In the genomic region with DNA sequence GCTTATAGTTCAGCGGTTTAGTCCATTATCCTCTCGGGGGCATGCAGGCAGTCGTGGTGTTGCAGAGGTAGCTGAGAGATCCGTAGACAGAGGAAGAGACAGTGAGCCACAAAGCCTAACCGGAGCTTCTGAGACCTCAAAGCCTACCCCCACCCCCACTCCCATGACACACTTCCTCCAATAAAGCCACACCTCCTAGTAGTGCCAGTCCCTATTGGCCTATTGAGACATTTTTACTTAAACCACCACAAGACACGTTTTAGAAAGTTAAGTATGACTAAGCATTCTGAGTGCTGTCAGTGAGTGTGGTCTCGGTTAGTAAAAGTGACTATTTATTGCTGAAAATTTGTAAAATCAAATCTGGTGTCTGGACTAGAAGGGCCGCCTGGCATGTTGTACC, we compare ENCODE assay signal across 11 mouse cellular contexts.
DNase-seq lines count a peak whose midpoint lies in the region; ATAC-seq and TF ChIP-seq lines count a peak whose summit lies in the region.
"Had no signal": no experiment of that assay in that cellular context is flagged by ENCODE, and none has a peak within 500 bp of the region (broad histone marks: within the 10 kb centered on the region; RNA-seq: fewer than 3 reads in every experiment).

No protein-coding gene starts in this region.

- peaks cover 9 to 31% of the 10 kb centered on the region in 2 experiments for H3K4me1 ChIP-seq in CH12.LX (ENCODE audit: control insufficient read depth in 1 of 2, insufficient read depth in 2 of 2)
- H3K4me1 ChIP-seq in kidney, embryonic 14.5 days (ENCODE audit: control insufficient read depth, insufficient read depth, low read length), result peaks cover 13% of the 10 kb centered on the region; the same call in 1 of the 2 replicates
- 0 out of 2 replicates have a peak, but pooled peaks cover 4% of the 10 kb centered on the region for H3K4me1 ChIP-seq in midbrain, embryonic 14.5 days (ENCODE audit: control insufficient read depth, insufficient read depth, low read length)

- DNase-seq in CH12.LX (ENCODE audit: extremely low read depth), result peak; percentile 94
- DNase-seq in lung, postnatal 36 days, result peak; percentile 72
- peak; percentile 55 to 76 for DNase-seq in spleen, postnatal 4 days (ENCODE audit: low spot score in 2 of 2)
- DNase-seq in ovary, adult 18-20 months (ENCODE audit: low spot score), result no peak
- no peak for DNase-seq in ovary, postnatal 14 days (ENCODE audit: low spot score)
- DNase-seq in midbrain, embryonic 14.5 days, result no peak
- DNase-seq: cerebellum, postnatal 25 days had no signal

- dilution Hi-C loops in CH12.LX (cut with MboI; ENCODE audit: extremely low pct_ligation_motif_present, extremely low pct_unique_long_range_greater_than_20kb, low sequenced_read_pairs), result no loop called here

- H3K4me3 ChIP-seq in CH12.LX (replicated peaks in 1 of 3; ENCODE audit: low read depth in 2 of 3, low read length in 2 of 3, poor library complexity in 1 of 3), result peak overlapping the region in 1 of 3 experiments; percentile 25
- H3K4me3 ChIP-seq in kidney, embryonic 14.5 days (ENCODE audit: low read length), result no peak overlapping the region
- H3K4me3 ChIP-seq in midbrain, embryonic 14.5 days (replicated peaks; ENCODE audit: low read depth, low read length), result no peak overlapping the region
- H3K4me3 ChIP-seq: heart, embryonic 15.5 days; layer of hippocampus, adult 2 months had no signal

- in situ Hi-C loops in CH12.LX (cut with MboI; ENCODE audit: low pct_ligation_motif_present, low pct_unique_long_range_greater_than_20kb, low sequenced_read_pairs), result no loop called here

- WGBS in kidney, embryonic 14.5 days, result 77% methylated on average over 8 of the region's 8 CpGs
- WGBS in midbrain, embryonic 14.5 days, result 89% methylated on average over 8 of the region's 8 CpGs

- H3K27me3 ChIP-seq in CH12.LX (replicated peaks), result no peaks in the 10 kb centered on the region
- H3K27me3 ChIP-seq in kidney, embryonic 14.5 days (ENCODE audit: control insufficient read depth, insufficient read depth, low read length), result no peaks in the 10 kb centered on the region
- no peaks in the 10 kb centered on the region for H3K27me3 ChIP-seq in midbrain, embryonic 14.5 days (ENCODE audit: control insufficient read depth, insufficient read depth, low read length)
- H3K27me3 ChIP-seq: heart, embryonic 15.5 days had no signal

- TF ChIP-seq EP300 in CH12.LX (IDR thresholded peaks at IDR 0.05; ENCODE audit: low read length), result peak; percentile 50

- peak; percentile 51 for TF ChIP-seq POLR2A in CH12.LX (IDR thresholded peaks at IDR 0.05; ENCODE audit: low read depth, low read length)

- peak overlapping the region; percentile 67 for H3K4me2 ChIP-seq in CH12.LX (ENCODE audit: insufficient read depth, low read depth, poor library complexity, severe bottlenecking)
- H3K4me2 ChIP-seq in kidney, embryonic 14.5 days (replicated peaks; ENCODE audit: low read depth, low read length), result no peak overlapping the region
- no peak overlapping the region for H3K4me2 ChIP-seq in midbrain, embryonic 14.5 days (ENCODE audit: low read length)
- H3K4me2 ChIP-seq: heart, embryonic 15.5 days had no signal

- no peaks in the 10 kb centered on the region for H3K79me2 ChIP-seq in CH12.LX (replicated peaks; ENCODE audit: control insufficient read depth, extremely low read depth, insufficient read depth, poor library complexity, severe bottlenecking)

- no peak for TF ChIP-seq RAD21 in CH12.LX (IDR thresholded peaks at IDR 0.05; ENCODE audit: low read depth, low read length)

- no peak overlapping the region; the same call in 1 of the 2 replicates for H3K27ac ChIP-seq in CH12.LX (ENCODE audit: insufficient read depth, low read depth)
- H3K27ac ChIP-seq in kidney, embryonic 14.5 days (ENCODE audit: low read depth, low read length), result no peak overlapping the region
- H3K27ac ChIP-seq in midbrain, embryonic 14.5 days (replicated peaks; ENCODE audit: low read depth, low read length), result no peak overlapping the region
- H3K27ac ChIP-seq: layer of hippocampus, adult 2 months had no signal

- ATAC-seq in granulocyte monocyte progenitor cell, adult 5-6 weeks (replicated peaks; ENCODE audit: poor library complexity, severe bottlenecking), result peak; percentile 98
- ATAC-seq in kidney, embryonic 14.5 days (ENCODE audit: low FRiP score, low TSS enrichment), result no peak
- ATAC-seq in midbrain, embryonic 14.5 days (ENCODE audit: low FRiP score, low TSS enrichment), result no peak

- TF ChIP-seq CTCF in CH12.LX (conservative IDR thresholded peaks at IDR 0.05 in 1 of 2, IDR thresholded peaks at IDR 0.05 in 1 of 2; ENCODE audit: low read depth in 2 of 2, low read length in 2 of 2), result no peak

- H3K9ac ChIP-seq in CH12.LX (ENCODE audit: insufficient read depth, low read depth), result no peak overlapping the region
- no peak overlapping the region for H3K9ac ChIP-seq in kidney, embryonic 14.5 days (ENCODE audit: low read depth, low read length)
- H3K9ac ChIP-seq in midbrain, embryonic 14.5 days (replicated peaks; ENCODE audit: low read length), result no peak overlapping the region
- H3K9ac ChIP-seq: heart, embryonic 15.5 days had no signal

- no peaks in the 10 kb centered on the region for H3K36me3 ChIP-seq in CH12.LX (replicated peaks in 1 of 2; ENCODE audit: control insufficient read depth in 1 of 2, insufficient read depth in 1 of 2, low read length in 1 of 2)
- no peaks in the 10 kb centered on the region for H3K36me3 ChIP-seq in kidney, embryonic 14.5 days (ENCODE audit: control insufficient read depth, insufficient read depth, low read length)
- H3K36me3 ChIP-seq in midbrain, embryonic 14.5 days (ENCODE audit: control insufficient read depth, insufficient read depth, low read length), result no peaks in the 10 kb centered on the region
- H3K36me3 ChIP-seq: heart, embryonic 15.5 days had no signal

- no peaks in the 10 kb centered on the region for H3K9me3 ChIP-seq in CH12.LX (replicated peaks; ENCODE audit: low read length)
- no peaks in the 10 kb centered on the region for H3K9me3 ChIP-seq in kidney, embryonic 14.5 days (ENCODE audit: control insufficient read depth, low read length)
- H3K9me3 ChIP-seq in midbrain, embryonic 14.5 days (ENCODE audit: control insufficient read depth, low read length), result no peaks in the 10 kb centered on the region
- H3K9me3 ChIP-seq: heart, embryonic 15.5 days had no signal

TF ChIP-seq in CH12.LX, 34 proteins besides CTCF, POLR2A, EP300 and RAD21:
- TF ChIP-seq BHLHE40 (IDR thresholded peaks at IDR 0.05; ENCODE audit: low read depth, low read length) (peak; percentile 94), JUN (IDR thresholded peaks at IDR 0.05; ENCODE audit: insufficient read depth, low read depth, low read length) (peak; percentile 56; the same call in 1 of the 2 replicates), HCFC1 (IDR thresholded peaks at IDR 0.05; ENCODE audit: low read depth, low read length) (peak; percentile 55), MXI1 (IDR thresholded peaks at IDR 0.05; ENCODE audit: low read depth, low read length) (peak; percentile 60; the same call in 1 of the 2 replicates), IRF4 (IDR thresholded peaks at IDR 0.05; ENCODE audit: low read depth, low read length) (peak; percentile 88), JUND (conservative IDR thresholded peaks at IDR 0.05; ENCODE audit: low read depth, low read length) (peak; percentile 63), TCF12 (IDR thresholded peaks at IDR 0.05; ENCODE audit: low read depth, low read length) (0 out of 2 replicates have a peak, but pooled peaks have one; percentile 40), MAFK (IDR thresholded peaks at IDR 0.05; ENCODE audit: insufficient replicate concordance, low read length) (peak; percentile 86), NRF1 (IDR thresholded peaks at IDR 0.05; ENCODE audit: low read depth, low read length) (no peak), TBP (conservative IDR thresholded peaks at IDR 0.05; ENCODE audit: low read depth, low read length) (0 out of 2 replicates have a peak, but pooled peaks have one; percentile 45), SIN3A (IDR thresholded peaks at IDR 0.05; ENCODE audit: low read length) (no peak), MAX (IDR thresholded peaks at IDR 0.05; ENCODE audit: low read length) (peak; percentile 85), UBTF (IDR thresholded peaks at IDR 0.05; ENCODE audit: low read depth, low read length) (no peak), GABPA (IDR thresholded peaks at IDR 0.05; ENCODE audit: insufficient replicate concordance, low read depth, low read length) (no peak), ETS1 (conservative IDR thresholded peaks at IDR 0.05; ENCODE audit: low read depth, low read length) (peak; percentile 83), MYC (IDR thresholded peaks at IDR 0.05; ENCODE audit: low read depth, low read length) (peak; percentile 62; the same call in 1 of the 2 replicates), CHD2 (IDR thresholded peaks at IDR 0.05; ENCODE audit: low read length) (peak; percentile 86), ELF1 (IDR thresholded peaks at IDR 0.05; ENCODE audit: low read depth, low read length) (peak; percentile 56)

Comparison
In these comparisons a context has a peak if more than half of its experiments do, and no peak if none do; other contexts are left out.
1. DNase-seq: peak in CH12.LX (single experiment), lung, postnatal 36 days (single experiment) and spleen, postnatal 4 days (2 of 2); none in ovary, adult 18-20 months (single experiment), ovary, postnatal 14 days (single experiment) and midbrain, embryonic 14.5 days (single experiment).